Mouse (Mus musculus): ENCODE data around the gene Net1.
"Not testable (repeated sequence)": the region's sequence is repeated elsewhere in the genome, so short reads cannot be mapped to it uniquely, and the experiment has no call there.

Gene Net1

GRCm38 (mm10) chr13:3891479-3892087 lies 26.4 kb downstream of the Net1 start:
- DNase-seq (ENCODE audit: low spot score in 2 of 2) = no peak

- DNase-seq (ENCODE audit: low spot score in 2 of 2) = no peak
Measured at GRCm38 (mm10) chr13:3890061-3890460, 28.0 kb downstream of the Net1 start.

GRCm38 (mm10) chr13:3889111-3889510 lies 28.9 kb downstream of the Net1 start:
- DNase-seq (ENCODE audit: low spot score in 2 of 2) = no peak

GRCm38 (mm10) chr13:3886663-3887062 lies 31.4 kb downstream of the Net1 start:
- DNase-seq (ENCODE audit: low spot score in 2 of 2) = no peak

GRCm38 (mm10) chr13:3877679-3878220 lies 40.3 kb downstream of the Net1 start:
- DNase-seq (ENCODE audit: low spot score in 2 of 2) = no peak

- no peak for DNase-seq (ENCODE audit: low spot score in 2 of 2)
Measured at GRCm38 (mm10) chr13:3877185-3877584, 40.8 kb downstream of the Net1 start.

GRCm38 (mm10) chr13:3876448-3876847 lies 41.6 kb downstream of the Net1 start:
- DNase-seq (ENCODE audit: low spot score in 2 of 2) = no peak

GRCm38 (mm10) chr13:3872832-3873231 lies 45.2 kb downstream of the Net1 start:
- no peak for DNase-seq (ENCODE audit: low spot score in 2 of 2)

- DNase-seq (ENCODE audit: low spot score in 2 of 2) = no peak
Measured at GRCm38 (mm10) chr13:3869901-3870300, 48.1 kb downstream of the Net1 start.

- no peak for DNase-seq (ENCODE audit: low spot score in 2 of 2)
Measured at GRCm38 (mm10) chr13:3867158-3867557, 50.9 kb downstream of the Net1 start.

- no peak for DNase-seq (ENCODE audit: low spot score in 2 of 2)
Measured at GRCm38 (mm10) chr13:3866355-3867052, 51.5 kb downstream of the Net1 start.

GRCm38 (mm10) chr13:3865648-3866354 lies 52.2 kb downstream of the Net1 start:
- no peak for DNase-seq (ENCODE audit: low spot score in 2 of 2)

GRCm38 (mm10) chr13:3862922-3863580 lies 55.0 kb downstream of the Net1 start:
- no peak for DNase-seq (ENCODE audit: low spot score in 2 of 2)

- DNase-seq (ENCODE audit: low spot score in 2 of 2) = no peak
Measured at GRCm38 (mm10) chr13:3862325-3862724, 55.7 kb downstream of the Net1 start.

- no peak for DNase-seq (ENCODE audit: low spot score in 2 of 2)
Measured at GRCm38 (mm10) chr13:3861251-3861650, 56.8 kb downstream of the Net1 start.

GRCm38 (mm10) chr13:3856252-3856651 lies 61.8 kb downstream of the Net1 start:
- DNase-seq (ENCODE audit: low spot score in 2 of 2) = no peak

- DNase-seq (ENCODE audit: low spot score in 2 of 2) = no peak
Measured at GRCm38 (mm10) chr13:3854856-3855255, 63.2 kb downstream of the Net1 start.

- not testable (repeated sequence) for DNase-seq (ENCODE audit: low spot score in 2 of 2)
Measured at GRCm38 (mm10) chr13:3853648-3854333, 64.2 kb downstream of the Net1 start, which contains the start of gene Calm5. Calm5 (plus strand) TSS chr13:3854173.

GRCm38 (mm10) chr13:3850330-3850729 lies 67.7 kb downstream of the Net1 start:
- DNase-seq (ENCODE audit: low spot score in 2 of 2) = no peak

GRCm38 (mm10) chr13:3840662-3841061 lies 77.4 kb downstream of the Net1 start:
- DNase-seq (ENCODE audit: low spot score in 2 of 2) = not testable (repeated sequence)

- not testable (repeated sequence) for DNase-seq (ENCODE audit: low spot score in 2 of 2)
Measured at GRCm38 (mm10) chr13:3837312-3837807, 80.7 kb downstream of the Net1 start, which contains the start of gene Calm4. Calm4 (plus strand) TSS chr13:3837757.

Measured in cerebellum, postnatal 4 days (tissue).